Mouse (Mus musculus): ENCODE data around the gene Gm11733.
"Not testable (repeated sequence)": the region's sequence is repeated elsewhere in the genome, so short reads cannot be mapped to it uniquely, and the experiment has no call there.

Gene Gm11733

GRCm38 (mm10) chr11:117484198-117484597, at the start of gene Gm11733:
Gene Gm11733, plus strand, starts transcription at chr11:117484368.
- peak; percentile 18 to 40 for DNase-seq

DNA sequence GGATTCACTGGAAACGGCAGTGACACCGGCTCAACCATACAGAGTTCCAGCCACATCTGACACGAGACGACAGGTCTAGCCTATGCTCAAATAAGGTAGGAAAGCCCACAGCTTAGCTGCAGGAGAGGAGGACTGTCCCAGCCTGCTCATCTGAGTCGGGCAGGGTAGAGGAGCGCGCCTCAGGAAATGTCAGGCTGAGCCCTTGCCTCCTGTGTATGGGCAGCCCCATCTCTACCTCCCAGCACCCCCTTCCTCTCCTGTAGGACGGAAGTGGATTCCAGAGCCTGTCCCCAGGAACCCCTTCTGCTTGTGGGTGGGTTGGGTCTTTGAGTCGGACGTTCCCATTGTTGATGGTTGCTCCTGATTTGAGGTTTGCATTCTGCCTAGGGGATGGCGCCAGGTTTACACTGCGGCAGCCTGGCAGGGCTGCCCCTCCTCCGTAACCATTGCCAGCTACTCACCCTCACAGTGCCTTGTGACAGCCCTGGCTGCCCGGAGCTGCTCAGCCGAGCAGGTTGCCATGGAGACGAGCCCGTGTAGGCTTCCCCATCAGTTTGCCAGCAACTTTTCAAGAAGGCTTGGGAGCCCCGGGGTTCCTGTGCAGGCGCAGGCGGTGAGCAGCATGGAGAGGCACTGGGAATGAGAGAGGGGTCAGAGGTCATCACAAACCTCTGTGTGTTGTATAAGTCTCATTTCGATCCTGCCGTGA, 47.6 kb upstream of the Gm11733 start:
- DNase-seq: peak; percentile 82 to 89

GRCm38 (mm10) chr11:117437110-117437490, 47.1 kb upstream of the Gm11733 start:
- DNase-seq: no peak

GRCm38 (mm10) chr11:117438363-117438762, 45.8 kb upstream of the Gm11733 start:
- DNase-seq: no peak

- peak; percentile 41 to 61 for DNase-seq
Observed at GRCm38 (mm10) chr11:117440865-117441425, 43.2 kb upstream of the Gm11733 start.

- DNase-seq: no peak
Observed at GRCm38 (mm10) chr11:117444090-117444489, 40.1 kb upstream of the Gm11733 start.

- peak in 1 of 2 experiments; percentile 50 for DNase-seq
Observed at GRCm38 (mm10) chr11:117445707-117446106, 38.5 kb upstream of the Gm11733 start.

DNA sequence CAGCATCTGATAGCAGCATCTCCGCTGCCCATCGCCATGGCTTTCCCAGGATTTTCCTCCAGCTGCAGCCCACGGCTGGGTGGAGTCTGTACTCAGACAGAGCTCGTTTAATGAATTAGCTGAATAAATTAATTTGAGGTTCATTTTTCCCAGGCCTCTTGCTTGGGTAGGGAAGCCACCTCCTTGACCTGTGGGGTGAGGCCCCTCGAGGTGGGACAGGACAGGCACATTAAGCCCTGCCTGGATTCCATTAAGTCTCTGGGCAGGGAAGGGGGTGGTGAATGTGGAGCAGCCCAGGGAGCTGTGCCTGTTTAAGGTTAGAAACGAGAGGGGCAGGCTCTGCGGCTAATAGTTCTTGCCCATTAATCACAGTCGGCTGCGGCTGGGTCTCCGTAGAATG, 30.1 kb upstream of the Gm11733 start:
- peak in 1 of 2 experiments; percentile 34 for DNase-seq

- peak; percentile 61 to 75 for DNase-seq
Observed at GRCm38 (mm10) chr11:117459148-117459547, 25.0 kb upstream of the Gm11733 start.

DNA sequence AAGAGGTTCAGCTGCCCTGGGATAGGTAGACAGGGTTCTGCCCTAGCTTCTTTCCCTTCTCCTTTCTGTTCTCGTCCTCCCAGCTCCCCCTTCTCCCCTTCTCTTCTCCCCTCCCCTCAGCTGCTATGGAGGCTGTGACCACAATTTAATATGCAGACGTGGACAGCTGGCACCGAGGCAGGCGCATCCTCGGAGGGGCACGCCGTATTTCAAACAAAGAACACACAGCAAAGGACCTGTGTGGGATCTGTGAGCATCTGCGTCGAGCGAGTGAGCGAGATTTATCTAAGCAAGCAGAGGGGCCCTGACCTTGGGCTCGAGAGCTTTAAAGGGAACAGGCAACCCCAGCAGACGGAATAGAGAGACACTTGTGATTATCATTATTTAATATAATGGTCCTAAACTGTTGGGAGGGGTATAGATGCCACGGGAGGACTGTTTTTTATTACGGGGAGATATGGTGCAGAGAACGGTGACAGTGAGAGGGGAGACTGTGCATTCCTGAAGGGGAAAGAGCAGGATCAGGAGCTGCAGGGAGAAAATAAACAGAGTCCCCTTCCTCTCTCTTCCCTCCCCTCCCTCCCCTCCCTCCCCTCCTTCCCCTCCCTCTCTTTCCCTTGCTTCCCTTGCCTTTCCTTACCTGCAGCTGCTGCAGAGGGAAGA, 21.8 kb upstream of the Gm11733 start:
- DNase-seq: no peak

GRCm38 (mm10) chr11:117463416-117463815, 20.8 kb upstream of the Gm11733 start:
- not testable (repeated sequence) for DNase-seq

DNA sequence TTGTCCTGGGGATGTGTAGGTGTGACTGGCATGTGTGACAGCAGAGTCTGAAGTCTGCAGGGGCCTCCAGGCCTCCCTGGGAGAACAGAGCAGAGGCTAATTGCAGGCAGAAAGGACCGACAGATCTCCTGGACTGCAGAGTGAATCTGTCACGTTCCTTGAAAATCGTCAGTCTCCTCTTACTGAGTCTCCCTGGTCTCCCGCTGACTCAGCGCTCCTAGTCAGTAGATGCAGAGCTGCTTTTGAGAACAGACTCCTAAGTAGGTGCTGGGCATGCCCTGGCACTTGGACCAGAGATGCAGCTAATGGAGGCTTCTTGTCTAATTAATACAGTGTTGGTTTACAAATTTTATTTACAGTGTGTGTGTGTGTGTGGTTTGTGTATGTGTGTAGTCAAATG, 17.9 kb upstream of the Gm11733 start:
- DNase-seq: no peak

DNA sequence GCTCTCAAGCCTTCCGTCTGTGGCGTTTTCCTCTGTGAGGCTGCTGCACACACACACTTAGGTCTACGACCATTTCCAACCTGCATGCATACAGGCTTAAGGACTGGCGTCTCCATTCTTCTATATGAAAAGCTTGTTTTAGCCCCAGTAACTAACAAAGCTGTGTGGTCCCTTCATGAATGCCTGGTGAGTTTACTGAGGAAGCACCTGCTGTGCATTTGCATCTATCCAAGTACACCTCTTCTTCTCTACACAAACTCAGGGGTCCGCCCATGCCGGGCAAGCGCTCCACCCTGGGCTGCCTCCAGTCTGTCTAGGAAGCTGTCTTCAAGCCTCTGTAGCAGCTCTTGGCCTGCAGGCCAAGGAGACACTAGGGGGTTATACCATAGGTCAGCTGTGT, 17.3 kb upstream of the Gm11733 start:
- DNase-seq: no peak

DNA sequence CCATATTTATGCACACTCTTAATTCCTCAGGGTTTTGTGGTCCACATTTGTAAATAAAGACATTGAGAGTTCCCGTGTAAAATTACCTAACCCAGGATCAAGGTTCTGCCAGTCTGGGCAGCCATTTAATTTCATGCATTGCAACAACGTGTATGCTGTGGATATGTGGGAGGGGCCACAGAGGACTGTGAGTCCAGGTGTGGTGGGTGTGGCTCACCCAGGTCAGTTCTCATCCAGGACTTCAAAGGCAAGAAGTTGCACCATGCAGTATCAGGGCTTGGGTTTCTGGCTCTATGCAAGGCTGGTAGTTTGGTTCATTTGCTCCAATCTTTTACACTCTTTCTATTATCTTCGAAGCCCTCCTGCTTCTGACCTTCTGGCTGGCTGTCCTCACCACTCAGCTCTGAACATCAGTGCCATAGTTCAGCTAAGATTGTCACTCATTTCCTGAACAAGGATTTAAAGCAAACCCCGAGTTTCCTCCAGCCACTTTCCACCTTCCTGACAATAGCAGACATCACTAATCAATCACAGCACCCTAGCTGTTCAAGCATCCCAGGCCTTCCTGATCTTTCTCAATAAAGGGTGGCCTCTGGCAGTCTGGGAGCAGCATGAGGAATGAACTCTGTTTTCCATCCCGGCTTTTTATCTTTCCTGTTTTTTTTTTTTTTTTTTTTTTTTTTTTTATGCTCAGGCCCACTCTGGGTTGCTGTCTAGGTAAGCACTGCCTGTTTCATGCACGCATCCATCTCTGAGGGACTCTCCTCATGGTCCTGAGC, 15.4 kb upstream of the Gm11733 start:
- DNase-seq: no peak

- no peak for DNase-seq
Observed at GRCm38 (mm10) chr11:117469724-117470123, 14.4 kb upstream of the Gm11733 start.

DNA sequence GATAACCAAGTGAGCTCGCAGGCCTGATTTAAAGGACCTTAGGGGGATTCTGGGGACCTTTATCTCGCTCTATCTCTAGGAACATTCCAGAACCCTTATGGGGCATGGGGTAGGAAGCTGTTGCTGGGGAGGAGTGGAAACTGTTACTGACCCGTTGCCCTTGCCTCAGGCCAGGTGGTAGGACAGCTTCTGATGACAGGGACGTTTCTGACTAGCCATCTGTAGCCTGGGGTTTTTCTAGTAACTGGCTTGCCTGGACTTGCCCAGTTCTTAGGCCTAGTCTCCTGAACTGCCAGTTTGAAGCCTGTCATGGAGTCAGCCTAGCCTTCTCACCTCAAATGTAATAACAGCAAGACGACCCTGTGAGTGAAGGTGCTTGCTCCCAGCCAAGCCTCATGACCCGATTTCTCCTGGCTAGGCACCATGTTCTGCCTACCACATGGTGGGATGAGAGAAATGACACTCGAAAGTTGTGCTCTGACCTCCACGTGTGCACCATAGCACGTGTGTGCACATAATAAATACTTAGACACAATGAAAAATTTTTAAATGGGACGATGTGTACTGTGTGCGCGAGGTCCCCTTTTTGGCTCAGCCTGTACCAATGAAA, 13.5 kb upstream of the Gm11733 start:
- no peak for DNase-seq

DNA sequence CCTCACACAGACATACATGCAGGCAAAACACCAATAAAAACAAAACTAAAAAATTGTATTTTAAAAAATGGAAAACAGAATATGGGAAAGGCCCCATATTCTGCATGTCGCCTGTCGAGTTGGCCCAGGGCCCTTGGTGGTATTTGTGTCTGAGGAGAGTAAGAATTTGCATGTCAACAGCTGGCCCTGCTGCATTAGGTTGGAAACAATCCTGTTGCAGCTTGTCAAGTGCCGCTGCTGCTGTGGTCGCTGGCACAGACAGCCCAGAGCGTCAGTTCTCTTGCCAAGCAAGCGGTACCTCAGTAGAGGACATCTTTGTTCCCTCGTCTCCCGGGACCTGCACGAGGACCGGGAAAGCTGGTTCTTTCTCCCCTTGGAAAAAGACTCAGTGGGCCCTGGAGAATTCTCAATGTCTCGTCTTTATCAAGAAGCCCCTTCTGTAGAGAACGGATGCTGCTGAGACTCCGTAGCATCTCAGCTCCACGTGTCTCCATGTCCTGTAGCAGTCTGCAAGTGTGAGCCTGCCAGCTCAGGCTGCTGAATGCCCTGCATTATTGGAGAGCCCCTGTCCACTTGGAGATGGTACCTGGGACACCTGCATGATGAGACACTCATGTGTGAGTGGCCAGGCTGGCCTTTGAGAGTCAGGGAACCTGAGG, 12.4 kb upstream of the Gm11733 start:
- DNase-seq: no peak

GRCm38 (mm10) chr11:117472885-117473284, 11.3 kb upstream of the Gm11733 start:
- no peak for DNase-seq

DNA sequence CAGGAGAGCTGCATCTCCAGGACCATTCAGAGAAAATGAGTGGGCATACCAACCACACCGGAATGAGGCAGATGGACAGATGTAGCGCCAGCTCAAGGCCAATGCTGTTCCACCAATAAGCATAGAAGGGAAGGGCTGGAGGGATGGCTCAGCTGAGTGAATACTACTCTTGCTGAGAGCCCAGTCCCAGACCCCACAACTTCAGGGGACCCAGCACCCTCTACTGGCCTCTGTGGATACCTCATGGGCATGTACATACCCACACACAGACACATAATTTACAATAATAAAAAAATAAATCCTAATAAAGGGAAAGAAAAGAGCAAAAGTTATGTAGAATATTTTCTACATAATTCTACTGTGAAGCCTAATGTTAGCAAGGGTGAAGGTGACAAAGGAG, 9.0 kb upstream of the Gm11733 start:
- no peak for DNase-seq

DNA sequence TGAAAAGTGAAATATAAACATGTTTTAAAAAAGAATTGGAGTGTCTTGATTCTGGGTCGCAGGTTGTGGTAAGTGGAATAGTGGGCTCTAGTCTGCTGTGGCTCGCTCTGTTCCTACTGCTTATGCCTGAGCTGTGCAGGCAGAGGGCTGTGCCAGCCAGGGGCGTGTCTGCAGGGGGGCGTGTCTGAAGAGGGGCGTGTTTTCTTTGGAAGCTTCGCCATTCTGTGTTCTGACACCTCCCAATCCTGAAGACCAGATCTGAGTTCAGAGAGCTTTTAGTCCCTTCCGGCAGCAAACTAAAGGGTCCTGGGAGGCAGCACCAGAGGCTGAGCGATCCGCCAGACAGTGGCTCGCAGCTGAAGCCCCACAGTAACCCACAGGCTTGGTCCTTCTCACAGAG, 8.5 kb upstream of the Gm11733 start:
- DNase-seq: peak; percentile 53 to 69

- DNase-seq: no peak
Observed at GRCm38 (mm10) chr11:117476554-117477107, 7.5 kb upstream of the Gm11733 start.

Data from kidney, postnatal 4 days (tissue).